Mouse (Mus musculus): Measurements from ENCODE around the gene Csnk1e.

The Csnk1e gene

GRCm38 (mm10) chr15:79369452-79370280 lies 85.7 kb downstream of the Csnk1e start:
- no peak for ATAC-seq (ENCODE audit: insufficient number of reproducible peaks, low FRiP score, low TSS enrichment)

- no peak for ATAC-seq (ENCODE audit: insufficient number of reproducible peaks, low FRiP score, low TSS enrichment)
Measured at GRCm38 (mm10) chr15:79368861-79369440, 86.4 kb downstream of the Csnk1e start.

- ATAC-seq (ENCODE audit: insufficient number of reproducible peaks, low FRiP score, low TSS enrichment), result no peak
Measured at GRCm38 (mm10) chr15:79368313-79368811, 87.0 kb downstream of the Csnk1e start.
